Mouse (Mus musculus): ENCODE data around the gene Cyp4f40.

DNA sequence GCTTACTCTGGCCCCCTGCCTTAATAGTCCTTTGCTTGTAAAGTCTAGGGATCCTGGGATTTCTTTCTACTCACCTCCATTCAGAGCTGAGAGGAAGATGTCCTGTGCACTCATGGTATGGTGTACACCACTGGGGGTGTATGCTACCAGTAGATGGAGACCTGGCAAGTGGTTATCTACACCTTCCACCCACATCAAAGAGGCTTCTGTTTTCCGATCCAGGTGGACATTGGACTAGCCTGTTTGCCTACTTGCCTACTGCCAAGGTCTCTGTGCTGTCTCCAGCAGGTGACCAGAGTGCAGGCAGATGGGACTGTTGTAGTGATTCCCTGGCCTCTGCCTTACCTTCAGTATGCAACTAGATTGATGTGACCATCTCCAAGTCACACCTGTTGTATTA is 32.3 kb downstream of the Cyp4f40 start:
- TF ChIP-seq CTCF (IDR thresholded peaks at IDR 0.05; ENCODE audit: borderline replicate concordance, insufficient read depth, low read depth, low read length) (no peak), POLR2A (IDR thresholded peaks at IDR 0.05; ENCODE audit: borderline replicate concordance, insufficient read depth, low read length) (no peak)

Data from cerebellum, adult 2 months (tissue).